Mouse (Mus musculus): ENCODE measurements around the gene Sh3bgr. TPM values are rescaled to one million over a fixed set of nuclear protein-coding genes. Genes with fewer than 3 reads are reported as not detected.

The Sh3bgr gene
- polyA plus RNA-seq, 1 experiment from 2014 or later = 1.1 TPM

- H3K36me3 ChIP-seq = no peaks in the 10 kb centered on the region
- no peaks in the 10 kb centered on the region for H3K9me3 ChIP-seq (replicated peaks)
- H3K4me1 ChIP-seq = no peaks in the 10 kb centered on the region
- H3K4me3 ChIP-seq = no peak overlapping the region
- DNase-seq (ENCODE audit: low spot score) = no peak
- WGBS = 91% methylated on average over 4 of the region's 4 CpGs
- H3K27me3 ChIP-seq (ENCODE audit: low read depth, poor library complexity, severe bottlenecking) = no peaks in the 10 kb centered on the region
- H3K27ac ChIP-seq = no peak overlapping the region
Measured at GRCm38 (mm10) chr16:96168837-96169236, 31.4 kb upstream of the Sh3bgr start.

- Histone ChIP-seq H3K27me3 (ENCODE audit: low read depth, poor library complexity, severe bottlenecking) (no peaks in the 10 kb centered on the region), H3K36me3 (no peaks in the 10 kb centered on the region), H3K9me3 (replicated peaks) (no peaks in the 10 kb centered on the region), H3K27ac (no peak overlapping the region), H3K4me3 (no peak overlapping the region), H3K4me1 (peaks cover 9% of the 10 kb centered on the region)
- 88% methylated on average over 8 of the region's 8 CpGs for WGBS
- DNase-seq (ENCODE audit: low spot score) = no peak
Measured at GRCm38 (mm10) chr16:96173648-96174047, 26.6 kb upstream of the Sh3bgr start.

- H3K27ac ChIP-seq = no peak overlapping the region
Measured at GRCm38 (mm10) chr16:96175399-96175798, 24.9 kb upstream of the Sh3bgr start.

GRCm38 (mm10) chr16:96179156-96179555 lies 21.1 kb upstream of the Sh3bgr start:
- H3K36me3 ChIP-seq = no peaks in the 10 kb centered on the region
- no peaks in the 10 kb centered on the region for H3K27me3 ChIP-seq (ENCODE audit: low read depth, poor library complexity, severe bottlenecking)
- no peak overlapping the region for H3K27ac ChIP-seq

More at GRCm38 (mm10) chr16:96175399-96175798, 24.9 kb upstream of the Sh3bgr start:
- DNase-seq (ENCODE audit: low spot score) = no peak
- Histone ChIP-seq H3K4me1 (peaks cover 9% of the 10 kb centered on the region), H3K4me3 (no peak overlapping the region), H3K9me3 (replicated peaks) (no peaks in the 10 kb centered on the region), H3K27me3 (ENCODE audit: low read depth, poor library complexity, severe bottlenecking) (no peaks in the 10 kb centered on the region), H3K36me3 (no peaks in the 10 kb centered on the region)
- WGBS = 39% methylated on average over 2 of the region's 2 CpGs

GRCm38 (mm10) chr16:96187619-96188018 lies 12.6 kb upstream of the Sh3bgr start:
- Histone ChIP-seq H3K27me3 (ENCODE audit: low read depth, poor library complexity, severe bottlenecking) (peaks cover 17% of the 10 kb centered on the region), H3K36me3 (no peaks in the 10 kb centered on the region; the same call in 1 of the 2 replicates), H3K9me3 (replicated peaks) (no peaks in the 10 kb centered on the region), H3K4me1 (peaks cover 10% of the 10 kb centered on the region), H3K27ac (no peak overlapping the region), H3K4me3 (no peak overlapping the region)
- no peak for DNase-seq (ENCODE audit: low spot score)
- WGBS = 87% methylated on average over 5 of the region's 5 CpGs

More at GRCm38 (mm10) chr16:96179156-96179555, 21.1 kb upstream of the Sh3bgr start:
- Histone ChIP-seq H3K4me3 (no peak overlapping the region), H3K9me3 (replicated peaks) (no peaks in the 10 kb centered on the region), H3K4me1 (peaks cover 9% of the 10 kb centered on the region)
- DNase-seq (ENCODE audit: low spot score) = no peak

- 1% methylated on average over 77 of the region's 77 CpGs for WGBS
- Histone ChIP-seq H3K4me3 (peak within 1 kb of the TSS; percentile 82), H3K36me3 (no peaks in the 10 kb centered on the region), H3K4me1 (peaks cover 13% of the 10 kb centered on the region), H3K27me3 (ENCODE audit: low read depth, poor library complexity, severe bottlenecking) (peaks cover 17% of the 10 kb centered on the region), H3K9me3 (replicated peaks) (no peaks in the 10 kb centered on the region), H3K27ac (peak within 1 kb of the TSS; percentile 77)
- peak; percentile 100 for DNase-seq (ENCODE audit: low spot score)
Measured at GRCm38 (mm10) chr16:96191531-96192506, 8.4 kb upstream of the Sh3bgr start, which contains the start of gene Lca5l. TSS of gene Lca5l (minus strand) at chr16:96192271.

GRCm38 (mm10) chr16:96200702-96201028 lies 415 bp downstream of the Sh3bgr start:
- H3K27me3 ChIP-seq (ENCODE audit: low read depth, poor library complexity, severe bottlenecking) = no peaks in the 10 kb centered on the region
- no peaks in the 10 kb centered on the region for H3K36me3 ChIP-seq
- peak overlapping the region; percentile 42 for H3K4me3 ChIP-seq
- no peak for DNase-seq (ENCODE audit: low spot score)
- H3K9me3 ChIP-seq (replicated peaks) = no peaks in the 10 kb centered on the region
- no peak overlapping the region for H3K27ac ChIP-seq
- WGBS = 39% methylated on average over 9 of the region's 9 CpGs
- peaks cover 21% of the 10 kb centered on the region for H3K4me1 ChIP-seq

GRCm38 (mm10) chr16:96201485-96202232 lies 1.4 kb downstream of the Sh3bgr start:
- DNase-seq (ENCODE audit: low spot score) = no peak
- no peaks in the 10 kb centered on the region for H3K36me3 ChIP-seq
- H3K4me3 ChIP-seq = no peak overlapping the region
- H3K4me1 ChIP-seq = peaks cover 23% of the 10 kb centered on the region
- 71% methylated on average over 11 of the region's 11 CpGs for WGBS
- H3K27me3 ChIP-seq (ENCODE audit: low read depth, poor library complexity, severe bottlenecking) = no peaks in the 10 kb centered on the region
- no peaks in the 10 kb centered on the region for H3K9me3 ChIP-seq (replicated peaks)
- H3K27ac ChIP-seq = no peak overlapping the region

- no peaks in the 10 kb centered on the region for H3K27me3 ChIP-seq (ENCODE audit: low read depth, poor library complexity, severe bottlenecking)
- no peak overlapping the region for H3K4me3 ChIP-seq
- H3K27ac ChIP-seq = no peak overlapping the region
- 86% methylated on average over 10 of the region's 10 CpGs for WGBS
- H3K36me3 ChIP-seq = no peaks in the 10 kb centered on the region
- 0 out of 2 replicates have a peak, but pooled peaks cover 2% of the 10 kb centered on the region for H3K4me1 ChIP-seq
- H3K9me3 ChIP-seq (replicated peaks) = no peaks in the 10 kb centered on the region
- no peak for DNase-seq (ENCODE audit: low spot score)
Measured at GRCm38 (mm10) chr16:96209789-96210188, 9.5 kb downstream of the Sh3bgr start.

- H3K27ac ChIP-seq = no peak overlapping the region
- no peak for DNase-seq (ENCODE audit: low spot score)
- WGBS = 87% methylated on average over 7 of the region's 7 CpGs
Measured at GRCm38 (mm10) chr16:96210856-96211255, 10.6 kb downstream of the Sh3bgr start.

GRCm38 (mm10) chr16:96213027-96213426 lies 12.8 kb downstream of the Sh3bgr start:
- Histone ChIP-seq H3K4me3 (no peak overlapping the region), H3K36me3 (no peaks in the 10 kb centered on the region), H3K27me3 (ENCODE audit: low read depth, poor library complexity, severe bottlenecking) (no peaks in the 10 kb centered on the region), H3K4me1 (no peaks in the 10 kb centered on the region), H3K9me3 (replicated peaks) (no peaks in the 10 kb centered on the region), H3K27ac (no peak overlapping the region)
- 95% methylated on average over 4 of the region's 4 CpGs for WGBS
- no peak for DNase-seq (ENCODE audit: low spot score)

More at GRCm38 (mm10) chr16:96210856-96211255, 10.6 kb downstream of the Sh3bgr start:
- H3K9me3 ChIP-seq (replicated peaks) = no peaks in the 10 kb centered on the region
- 0 out of 2 replicates have a peak, but pooled peaks cover under 1% of the 10 kb centered on the region for H3K4me1 ChIP-seq
- no peaks in the 10 kb centered on the region for H3K36me3 ChIP-seq
- H3K27me3 ChIP-seq (ENCODE audit: low read depth, poor library complexity, severe bottlenecking) = no peaks in the 10 kb centered on the region
- H3K4me3 ChIP-seq = no peak overlapping the region

GRCm38 (mm10) chr16:96221491-96221890 lies 21.2 kb downstream of the Sh3bgr start:
- Histone ChIP-seq H3K27me3 (ENCODE audit: low read depth, poor library complexity, severe bottlenecking) (no peaks in the 10 kb centered on the region), H3K4me1 (no peaks in the 10 kb centered on the region), H3K27ac (no peak overlapping the region), H3K36me3 (no peaks in the 10 kb centered on the region), H3K9me3 (replicated peaks) (no peaks in the 10 kb centered on the region), H3K4me3 (no peak overlapping the region)
- 83% methylated on average over 5 of the region's 5 CpGs for WGBS
- DNase-seq (ENCODE audit: low spot score) = no peak

GRCm38 (mm10) chr16:96221959-96222358 lies 21.7 kb downstream of the Sh3bgr start:
- DNase-seq (ENCODE audit: low spot score) = no peak
- no peaks in the 10 kb centered on the region for H3K9me3 ChIP-seq (replicated peaks)
- no peaks in the 10 kb centered on the region for H3K27me3 ChIP-seq (ENCODE audit: low read depth, poor library complexity, severe bottlenecking)
- WGBS = 94% methylated on average over 3 of the region's 3 CpGs
- no peaks in the 10 kb centered on the region for H3K36me3 ChIP-seq
- no peaks in the 10 kb centered on the region for H3K4me1 ChIP-seq
- H3K27ac ChIP-seq = no peak overlapping the region
- no peak overlapping the region for H3K4me3 ChIP-seq
